ENCODE assay signal across 14 mouse cellular contexts in genomic region chr5:113984025-113984740, GRCm38 (mm10). TPM values are rescaled to one million over a fixed set of nuclear protein-coding genes. Genes with fewer than 3 reads are reported as not detected.
A peak's percentile ranks its signal among the peaks of the same experiment; 100 is the strongest.
DNase-seq lines count a peak whose midpoint lies in the region; ATAC-seq and TF ChIP-seq lines count a peak whose summit lies in the region.
"Had no signal": no experiment of that assay in that cellular context is flagged by ENCODE, and none has a peak within 500 bp of the region (broad histone marks: within the 10 kb centered on the region; RNA-seq: fewer than 3 reads in every experiment).

No protein-coding gene starts in this region.

- TF ChIP-seq CTCF in lung, embryonic 14.5 days (IDR thresholded peaks at IDR 0.05; ENCODE audit: low read depth), result no peak

- no peaks in the 10 kb centered on the region for H3K4me1 ChIP-seq in lung, embryonic 14.5 days (ENCODE audit: insufficient read depth)
- H3K4me1 ChIP-seq in intestine, embryonic 16.5 days (ENCODE audit: control insufficient read depth, insufficient read depth, low read length), result peaks cover 44% of the 10 kb centered on the region

- DNase-seq in cerebellum, postnatal 25 days, result peak; percentile 36 to 54
- no peak for DNase-seq in lung, embryonic 14.5 days
- no peak for DNase-seq in lung, postnatal 36 days
- DNase-seq in right cerebral cortex, adult 18-20 months, result no peak
- DNase-seq in adrenal gland, postnatal 25 days, result no peak
- DNase-seq: adrenal gland, postnatal 10 days; embryo, embryonic 11 days; layer of hippocampus, postnatal 36 days had no signal

- H3K4me3 ChIP-seq in lung, embryonic 14.5 days (ENCODE audit: low read depth, low read length), result no peak overlapping the region
- no peak overlapping the region for H3K4me3 ChIP-seq in intestine, embryonic 16.5 days (ENCODE audit: low read length)
- H3K4me3 ChIP-seq: hindbrain, embryonic 15.5 days; neural tube, embryonic 15.5 days had no signal

- 68% methylated on average over 13 of the region's 13 CpGs for WGBS in lung, embryonic 14.5 days
- 73% methylated on average over 13 of the region's 13 CpGs for WGBS in intestine, embryonic 16.5 days

- H3K4me2 ChIP-seq in lung, embryonic 14.5 days, result peak overlapping the region; percentile 13; the same call in 1 of the 2 replicates
- no peak overlapping the region for H3K4me2 ChIP-seq in intestine, embryonic 16.5 days (ENCODE audit: low read depth, low read length)
- H3K4me2 ChIP-seq: hindbrain, embryonic 15.5 days; neural tube, embryonic 15.5 days had no signal

- H3K27me3 ChIP-seq in lung, embryonic 14.5 days (ENCODE audit: insufficient read depth, low read length), result no peaks in the 10 kb centered on the region
- H3K27me3 ChIP-seq in intestine, embryonic 16.5 days (replicated peaks; ENCODE audit: control insufficient read depth, insufficient read depth, low read length), result no peaks in the 10 kb centered on the region
- H3K27me3 ChIP-seq: hindbrain, embryonic 15.5 days; neural tube, embryonic 15.5 days had no signal

- peaks cover 37% of the 10 kb centered on the region for H3K36me3 ChIP-seq in lung, embryonic 14.5 days (ENCODE audit: insufficient read depth)
- H3K36me3 ChIP-seq in intestine, embryonic 16.5 days (ENCODE audit: control insufficient read depth, insufficient read depth, low read length), result peaks cover 5% of the 10 kb centered on the region
- H3K36me3 ChIP-seq: hindbrain, embryonic 15.5 days had no signal

- H3K9me3 ChIP-seq in lung, embryonic 14.5 days (ENCODE audit: low read depth, low read length), result no peaks in the 10 kb centered on the region
- no peaks in the 10 kb centered on the region for H3K9me3 ChIP-seq in intestine, embryonic 16.5 days (ENCODE audit: control insufficient read depth, low read length)
- H3K9me3 ChIP-seq: hindbrain, embryonic 15.5 days; neural tube, embryonic 15.5 days had no signal

- H3K9ac ChIP-seq in lung, embryonic 14.5 days, result no peak overlapping the region
- H3K9ac ChIP-seq in intestine, embryonic 16.5 days (ENCODE audit: low read depth, low read length), result no peak overlapping the region
- H3K9ac ChIP-seq: hindbrain, embryonic 15.5 days; neural tube, embryonic 15.5 days had no signal

- 0 out of 2 replicates have a peak overlapping the region, but pooled peaks have one; percentile 2 for H3K27ac ChIP-seq in lung, embryonic 14.5 days (ENCODE audit: low read depth)
- no peak overlapping the region for H3K27ac ChIP-seq in intestine, embryonic 16.5 days (ENCODE audit: low read length)
- H3K27ac ChIP-seq: hindbrain, embryonic 15.5 days; neural tube, embryonic 15.5 days had no signal

- no peak for ATAC-seq in cerebellum, adult (ENCODE audit: insufficient number of reproducible peaks, low FRiP score, low TSS enrichment)
- no peak; the same call in 1 of the 2 replicates for ATAC-seq in lung, embryonic 14.5 days (ENCODE audit: insufficient read depth)
- ATAC-seq in intestine, embryonic 16.5 days, result peak; percentile 46; the same call in 1 of the 2 replicates
- peak; percentile 78 for ATAC-seq in megakaryocyte progenitor cell, adult 5-6 weeks (replicated peaks; ENCODE audit: poor library complexity)

RNA-seq across cellular contexts. Expression of gene Ssh1, which starts 9.5 kb away (rescaled TPM):
- polyA plus RNA-seq in lung, embryonic 14.5 days (2014; fragmentation: Nextera tagmentation; extraction: Ambion mirVana), result 25.0 and 29.9 TPM in 2 replicates
- 7.1 and 7.8 TPM in 2 replicates for polyA plus RNA-seq in intestine, embryonic 16.5 days (2015; fragmentation: Nextera tagmentation; extraction: Ambion mirVana)
- total RNA-seq in megakaryocyte progenitor cell, adult 5-6 weeks (2015), result 4.5 and 5.0 TPM in 2 replicates
- total RNA-seq in megakaryocyte progenitor cell, adult 5-6 weeks (2017), result 3.3 and 4.2 TPM in 2 replicates
- total RNA-seq in adrenal gland, postnatal 25 days (2021), result 18.9 and 22.7 TPM in 2 replicates

RNA-seq across cellular contexts. Expression of gene Dao, which starts 19.3 kb away (rescaled TPM):
- polyA plus RNA-seq in lung, embryonic 14.5 days (2014; fragmentation: Nextera tagmentation; extraction: Ambion mirVana), result not detected in 2 replicates
- polyA plus RNA-seq in intestine, embryonic 16.5 days (2015; fragmentation: Nextera tagmentation; extraction: Ambion mirVana), result 31.0 and 32.5 TPM in 2 replicates
- not detected in 2 replicates for total RNA-seq in megakaryocyte progenitor cell, adult 5-6 weeks (2015)
- not detected in 2 replicates for total RNA-seq in megakaryocyte progenitor cell, adult 5-6 weeks (2017)
- total RNA-seq in adrenal gland, postnatal 25 days (2021), result not detected in 2 replicates
- total RNA-seq: adrenal gland, postnatal 10 days; monocyte, adult 5-6 weeks had no signal
- polyA plus RNA-seq: neural tube, embryonic 15.5 days had no signal

Comparison
In these comparisons a context has a peak if more than half of its experiments do, and no peak if none do; other contexts are left out.
1. DNase-seq: peak in cerebellum, postnatal 25 days (2 of 2); none in lung, embryonic 14.5 days (single experiment), lung, postnatal 36 days (single experiment), right cerebral cortex, adult 18-20 months (single experiment) and adrenal gland, postnatal 25 days (single experiment).
2. ATAC-seq: peak in intestine, embryonic 16.5 days (single experiment) and megakaryocyte progenitor cell, adult 5-6 weeks (single experiment); none in cerebellum, adult (single experiment) and lung, embryonic 14.5 days (single experiment).